Mouse (Mus musculus) heart, postnatal 0 days (tissue): ENCODE measurements around the gene Rps2.

ENCODE experiments used
- CTCF ChIP-seq: IDR thresholded peaks from 2 replicates; pipeline ENCODE4 v1.5.1; 2016; ENCODE audit warnings: antibody characterized with exemption, control low read depth, low read depth
- EP300 ChIP-seq: IDR thresholded peaks from 2 replicates; pipeline ENCODE4 v1.6.1; 2016; ENCODE audit warnings: antibody characterized with exemption, low read depth

DNA sequence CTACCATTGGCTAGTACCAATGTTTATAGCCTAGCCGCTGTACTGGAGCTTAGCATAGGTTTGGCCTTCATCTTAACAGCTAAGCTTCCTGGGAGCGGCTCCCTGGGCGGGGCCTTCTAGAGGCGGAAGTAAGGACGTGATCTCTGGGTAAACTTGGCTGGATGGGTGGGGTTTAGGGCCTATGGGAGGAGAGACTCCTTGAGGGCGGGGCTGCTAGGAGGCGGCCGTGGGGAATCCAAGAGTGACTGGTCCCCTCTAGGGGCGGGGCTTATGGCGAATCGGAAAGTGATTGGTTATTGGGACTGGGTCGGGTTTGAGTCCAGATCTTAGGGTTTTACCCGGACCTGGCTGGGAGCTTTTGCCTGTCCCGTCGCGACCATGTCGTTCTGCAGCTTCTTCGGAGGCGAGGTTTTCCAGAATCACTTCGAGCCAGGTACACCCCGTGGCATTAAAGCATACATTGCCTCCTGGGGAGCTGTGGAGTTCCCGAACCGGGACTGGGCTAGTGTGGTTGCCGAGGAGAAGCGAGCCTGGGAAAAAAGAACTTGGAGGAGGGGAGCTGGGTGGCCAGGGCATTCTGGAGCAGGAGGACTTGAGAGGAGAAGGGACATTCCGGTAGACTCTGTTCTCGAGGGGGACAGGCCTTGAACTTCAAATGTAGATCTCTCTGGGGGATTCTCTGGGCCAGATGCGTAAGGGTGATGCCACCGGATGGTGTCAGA is 18.6 kb downstream of the Rps2 start, which contains the start of gene Msrb1:
- TF ChIP-seq CTCF (no peak), EP300 (no peak)
